Mouse (Mus musculus): Measurements from ENCODE around the gene Nup133. TPM values are rescaled to one million over a fixed set of nuclear protein-coding genes. Genes with fewer than 3 reads are reported as not detected.
"Not testable (repeated sequence)": the region's sequence is repeated elsewhere in the genome, so short reads cannot be mapped to it uniquely, and the experiment has no call there.

Gene Nup133
- polyA plus RNA-seq, 1 experiment = 21.0 TPM

GRCm38 (mm10) chr8:123981674-123982073 is 32.6 kb upstream of the Nup133 start:
- H3K4me1 ChIP-seq (ENCODE audit: control insufficient read depth, insufficient read depth, low read length) = no peaks in the 10 kb centered on the region; the same call in 1 of the 2 replicates
- H3K27ac ChIP-seq (ENCODE audit: insufficient read depth, low read length) = no peak overlapping the region
- peak overlapping the region; percentile 63; the same call in 1 of the 2 replicates for H3K4me3 ChIP-seq (ENCODE audit: insufficient read depth, low read length)
- TF ChIP-seq CTCF (IDR thresholded peaks at IDR 0.05; ENCODE audit: extremely low read depth, insufficient read depth, low read length) (no peak), POLR2A (IDR thresholded peaks at IDR 0.05; ENCODE audit: extremely low read depth, insufficient read depth, low read length) (no peak)

- TF ChIP-seq POLR2A (IDR thresholded peaks at IDR 0.05; ENCODE audit: extremely low read depth, insufficient read depth, low read length) (no peak), CTCF (IDR thresholded peaks at IDR 0.05; ENCODE audit: extremely low read depth, insufficient read depth, low read length) (no peak)
- H3K4me3 ChIP-seq (ENCODE audit: insufficient read depth, low read length) = no peak overlapping the region
- H3K4me1 ChIP-seq (ENCODE audit: control insufficient read depth, insufficient read depth, low read length) = no peaks in the 10 kb centered on the region; the same call in 1 of the 2 replicates
- no peak overlapping the region for H3K27ac ChIP-seq (ENCODE audit: insufficient read depth, low read length)
Observed at GRCm38 (mm10) chr8:123980239-123980638, 31.2 kb upstream of the Nup133 start.

DNA sequence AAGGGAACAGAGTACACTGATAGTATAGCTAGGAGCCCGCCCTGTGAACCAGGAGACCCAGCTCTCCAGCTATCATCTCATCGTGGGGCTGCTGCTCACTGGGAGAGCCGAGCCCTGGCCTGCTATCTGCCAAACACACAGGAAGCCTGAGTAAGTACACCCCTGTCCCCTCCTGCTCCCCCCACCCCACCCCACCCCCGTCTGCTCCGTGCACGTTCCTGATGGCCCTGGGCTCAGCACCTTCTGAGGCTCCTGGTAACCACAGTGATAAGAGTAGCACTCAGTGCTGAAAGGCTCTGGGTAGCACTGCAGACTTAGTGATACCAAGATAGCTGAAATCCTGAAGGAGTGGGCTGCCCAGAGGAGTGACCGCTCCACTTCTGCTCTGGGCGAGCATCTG is 29.9 kb upstream of the Nup133 start:
- TF ChIP-seq CTCF (IDR thresholded peaks at IDR 0.05; ENCODE audit: extremely low read depth, insufficient read depth, low read length) (no peak), POLR2A (IDR thresholded peaks at IDR 0.05; ENCODE audit: extremely low read depth, insufficient read depth, low read length) (no peak)
- no peak overlapping the region for H3K27ac ChIP-seq (ENCODE audit: insufficient read depth, low read length)
- H3K4me3 ChIP-seq (ENCODE audit: insufficient read depth, low read length) = no peak overlapping the region
- no peaks in the 10 kb centered on the region; the same call in 1 of the 2 replicates for H3K4me1 ChIP-seq (ENCODE audit: control insufficient read depth, insufficient read depth, low read length)

GRCm38 (mm10) chr8:123978166-123978838 is 29.2 kb upstream of the Nup133 start:
- TF ChIP-seq CTCF (IDR thresholded peaks at IDR 0.05; ENCODE audit: extremely low read depth, insufficient read depth, low read length) (no peak), POLR2A (IDR thresholded peaks at IDR 0.05; ENCODE audit: extremely low read depth, insufficient read depth, low read length) (no peak)
- Histone ChIP-seq H3K4me1 (ENCODE audit: control insufficient read depth, insufficient read depth, low read length) (no peaks in the 10 kb centered on the region; the same call in 1 of the 2 replicates), H3K27ac (ENCODE audit: insufficient read depth, low read length) (no peak overlapping the region), H3K4me3 (ENCODE audit: insufficient read depth, low read length) (no peak overlapping the region)

DNA sequence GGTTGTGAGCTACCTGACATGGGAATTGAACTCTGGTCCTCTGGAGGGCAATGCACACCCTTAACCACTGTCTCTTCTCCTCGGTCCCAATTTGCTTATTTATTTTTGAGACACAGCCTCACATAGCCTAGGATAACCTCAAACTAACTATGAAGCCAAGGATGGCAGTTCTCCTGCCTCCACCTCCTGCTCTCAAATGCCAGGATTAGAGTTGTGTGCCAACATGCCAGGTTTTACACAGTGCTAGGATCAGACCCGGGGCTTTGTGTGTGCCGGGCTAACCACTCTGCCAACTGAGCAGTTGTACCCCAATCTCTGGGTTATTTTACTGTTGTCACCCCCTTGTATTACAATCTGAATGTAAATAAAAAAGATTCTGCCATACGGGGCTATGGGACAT is 28.4 kb upstream of the Nup133 start:
- TF ChIP-seq POLR2A (IDR thresholded peaks at IDR 0.05; ENCODE audit: extremely low read depth, insufficient read depth, low read length) = no peak
- no peak for TF ChIP-seq CTCF (IDR thresholded peaks at IDR 0.05; ENCODE audit: extremely low read depth, insufficient read depth, low read length)
- no peaks in the 10 kb centered on the region; the same call in 1 of the 2 replicates for H3K4me1 ChIP-seq (ENCODE audit: control insufficient read depth, insufficient read depth, low read length)
- no peak overlapping the region for H3K4me3 ChIP-seq (ENCODE audit: insufficient read depth, low read length)
- no peak overlapping the region for H3K27ac ChIP-seq (ENCODE audit: insufficient read depth, low read length)

DNA sequence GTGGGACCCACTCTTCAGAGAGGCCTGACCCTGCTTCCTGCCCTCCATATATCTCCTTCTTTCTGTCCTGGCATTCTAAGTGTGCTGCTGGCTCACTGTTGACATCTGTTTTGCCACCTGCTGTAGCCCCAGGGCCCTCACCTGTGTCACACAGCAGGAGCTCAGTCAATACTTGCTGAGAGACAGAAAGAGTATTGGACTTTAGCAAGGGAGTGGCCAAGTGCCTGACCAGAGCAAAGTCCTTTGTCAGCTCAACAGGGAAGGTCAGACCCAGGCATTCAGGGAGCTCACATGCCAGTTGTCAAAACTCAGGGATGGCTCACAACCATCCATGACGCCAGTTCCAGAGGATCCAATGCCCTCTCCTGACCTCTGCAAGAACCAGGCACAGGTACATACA is 24.4 kb upstream of the Nup133 start:
- TF ChIP-seq CTCF (IDR thresholded peaks at IDR 0.05; ENCODE audit: extremely low read depth, insufficient read depth, low read length) (no peak), POLR2A (IDR thresholded peaks at IDR 0.05; ENCODE audit: extremely low read depth, insufficient read depth, low read length) (no peak)
- H3K4me1 ChIP-seq (ENCODE audit: control insufficient read depth, insufficient read depth, low read length) = no peaks in the 10 kb centered on the region; the same call in 1 of the 2 replicates
- no peak overlapping the region for H3K4me3 ChIP-seq (ENCODE audit: insufficient read depth, low read length)
- no peak overlapping the region for H3K27ac ChIP-seq (ENCODE audit: insufficient read depth, low read length)

GRCm38 (mm10) chr8:123966896-123967295 is 17.8 kb upstream of the Nup133 start:
- TF ChIP-seq CTCF (IDR thresholded peaks at IDR 0.05; ENCODE audit: extremely low read depth, insufficient read depth, low read length) (peak; percentile 23; the same call in 1 of the 2 replicates), POLR2A (IDR thresholded peaks at IDR 0.05; ENCODE audit: extremely low read depth, insufficient read depth, low read length) (no peak)
- no peak overlapping the region for H3K27ac ChIP-seq (ENCODE audit: insufficient read depth, low read length)
- no peak overlapping the region for H3K4me3 ChIP-seq (ENCODE audit: insufficient read depth, low read length)
- H3K4me1 ChIP-seq (ENCODE audit: control insufficient read depth, insufficient read depth, low read length) = no peaks in the 10 kb centered on the region

DNA sequence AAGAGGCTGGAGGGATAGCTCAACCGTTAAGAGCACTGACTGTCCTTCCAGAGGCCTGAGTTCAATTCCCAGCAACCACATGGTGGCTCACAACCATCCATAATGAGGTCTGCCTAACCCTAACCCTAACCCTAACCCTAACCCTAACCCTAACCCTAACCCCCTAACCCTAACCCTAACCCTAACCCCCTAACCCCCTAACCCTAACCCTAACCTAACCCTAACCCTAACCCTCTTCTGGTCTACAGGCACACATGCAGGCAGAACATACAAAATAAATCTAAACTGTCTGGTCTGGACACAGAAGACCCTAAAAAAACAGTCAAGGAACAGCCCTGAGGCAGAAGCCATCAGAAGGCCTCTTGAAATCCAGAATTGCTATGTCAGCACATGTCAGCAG is 12.3 kb upstream of the Nup133 start:
- no peak overlapping the region for H3K4me3 ChIP-seq (ENCODE audit: insufficient read depth, low read length)
- TF ChIP-seq CTCF (IDR thresholded peaks at IDR 0.05; ENCODE audit: extremely low read depth, insufficient read depth, low read length) = no peak
- TF ChIP-seq POLR2A (IDR thresholded peaks at IDR 0.05; ENCODE audit: extremely low read depth, insufficient read depth, low read length) = no peak
- no peak overlapping the region for H3K27ac ChIP-seq (ENCODE audit: insufficient read depth, low read length)

DNA sequence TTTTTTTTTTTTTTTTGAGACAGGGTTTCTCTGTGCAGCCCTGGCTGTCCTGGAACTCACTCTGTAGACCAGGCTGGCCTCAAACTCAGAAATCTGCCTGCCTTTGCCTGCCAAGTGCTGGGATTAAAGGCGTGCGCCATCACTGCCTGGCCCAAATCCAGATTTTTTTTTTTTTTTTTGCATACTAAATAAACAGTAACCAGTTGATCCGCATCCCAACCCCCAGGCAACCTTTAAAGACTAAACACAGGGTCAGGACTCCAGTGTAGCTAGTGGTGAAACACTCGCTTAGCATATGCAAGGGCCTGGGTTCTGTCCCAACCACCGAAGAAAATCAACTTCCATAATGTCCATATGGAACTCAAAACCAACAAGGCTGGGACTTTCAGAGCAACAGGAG is 11.5 kb upstream of the Nup133 start:
- H3K4me3 ChIP-seq (ENCODE audit: insufficient read depth, low read length); H3K27ac ChIP-seq (ENCODE audit: insufficient read depth, low read length); H3K4me1 ChIP-seq (ENCODE audit: control insufficient read depth, insufficient read depth, low read length): not testable (repeated sequence)

More for the DNA sequence above, 12.3 kb upstream of the Nup133 start:
- no peaks in the 10 kb centered on the region for H3K4me1 ChIP-seq (ENCODE audit: control insufficient read depth, insufficient read depth, low read length)

GRCm38 (mm10) chr8:123960056-123960455 is 11.0 kb upstream of the Nup133 start:
- H3K4me1 ChIP-seq (ENCODE audit: control insufficient read depth, insufficient read depth, low read length) = no peaks in the 10 kb centered on the region
- TF ChIP-seq CTCF (IDR thresholded peaks at IDR 0.05; ENCODE audit: extremely low read depth, insufficient read depth, low read length) = no peak
- no peak for TF ChIP-seq POLR2A (IDR thresholded peaks at IDR 0.05; ENCODE audit: extremely low read depth, insufficient read depth, low read length)
- H3K27ac ChIP-seq (ENCODE audit: insufficient read depth, low read length) = no peak overlapping the region
- H3K4me3 ChIP-seq (ENCODE audit: insufficient read depth, low read length) = no peak overlapping the region
